Mouse (Mus musculus): ENCODE measurements around the gene Gm12666. TPM values are rescaled to one million over a fixed set of nuclear protein-coding genes. Genes with fewer than 3 reads are reported as not detected.
"Not testable (repeated sequence)": the region's sequence is repeated elsewhere in the genome, so short reads cannot be mapped to it uniquely, and the experiment has no call there.

Gene Gm12666
- 1 to 10 TPM; 1.6 to 2.7 (median 1.6) TPM for total RNA-seq (2022)

DNA sequence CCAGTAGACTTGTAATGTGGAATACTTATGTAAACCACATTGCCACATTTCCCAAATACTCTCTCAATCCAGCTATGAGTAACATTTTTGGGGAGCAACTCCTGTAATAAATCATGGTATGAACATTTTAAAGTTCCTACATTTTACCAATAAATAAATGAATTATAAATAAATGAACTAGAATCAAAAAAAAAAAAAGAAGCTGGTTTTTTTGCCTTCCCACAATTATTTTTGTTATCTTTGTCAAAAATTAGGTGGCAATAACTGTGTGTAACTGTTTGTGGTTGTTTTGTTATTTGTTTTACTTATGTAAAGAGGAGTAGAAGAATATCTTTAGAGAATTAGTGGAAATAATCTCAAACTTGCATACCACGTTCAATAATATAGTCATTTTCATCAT lies at the start of gene Gm12666:
Gene Gm12666, minus strand, starts transcription at position 101 of the 400 bp plus-strand sequence.
- DNase-seq (ENCODE audit: low spot score in 2 of 2): not testable (repeated sequence)

DNA sequence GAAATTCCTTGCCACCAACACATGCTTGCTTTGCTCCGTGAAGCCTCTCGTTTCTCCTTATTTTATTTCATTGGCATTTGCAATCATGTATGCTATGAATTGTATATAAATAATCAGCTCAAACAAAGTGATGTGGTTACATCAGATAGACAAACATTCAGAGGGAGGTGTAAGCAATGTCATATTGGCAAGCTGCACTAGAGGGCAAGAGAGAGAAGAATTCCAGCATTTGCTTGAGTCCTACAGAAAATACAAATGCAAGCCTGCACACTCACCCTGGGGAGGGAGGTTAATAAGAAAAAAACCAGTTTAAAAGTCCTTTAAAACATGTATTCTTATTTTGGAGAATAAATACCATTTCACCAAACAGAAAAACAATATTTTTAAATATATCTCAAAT lies 34.8 kb upstream of the Gm12666 start:
- no peak for DNase-seq (ENCODE audit: low spot score in 2 of 2)

DNA sequence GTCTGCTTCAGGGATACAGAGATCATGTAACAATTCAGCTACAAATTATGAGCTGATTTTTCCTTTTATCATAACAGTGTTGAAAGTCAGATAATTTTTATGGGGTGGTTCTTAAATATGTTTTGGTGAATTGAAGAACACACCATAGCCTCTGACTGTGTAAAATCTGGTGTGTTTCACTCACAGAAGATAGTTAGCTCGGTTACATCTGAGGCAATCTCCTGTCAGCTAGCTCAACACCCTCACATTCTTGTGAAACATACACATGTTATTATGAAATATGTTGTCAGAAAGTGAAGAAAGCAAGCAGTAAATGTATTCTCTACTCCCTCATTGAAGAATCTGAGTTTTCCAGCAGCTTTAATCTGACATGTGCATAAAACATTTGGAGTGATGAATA lies 24.7 kb upstream of the Gm12666 start:
- no peak for DNase-seq (ENCODE audit: low spot score in 2 of 2)

DNA sequence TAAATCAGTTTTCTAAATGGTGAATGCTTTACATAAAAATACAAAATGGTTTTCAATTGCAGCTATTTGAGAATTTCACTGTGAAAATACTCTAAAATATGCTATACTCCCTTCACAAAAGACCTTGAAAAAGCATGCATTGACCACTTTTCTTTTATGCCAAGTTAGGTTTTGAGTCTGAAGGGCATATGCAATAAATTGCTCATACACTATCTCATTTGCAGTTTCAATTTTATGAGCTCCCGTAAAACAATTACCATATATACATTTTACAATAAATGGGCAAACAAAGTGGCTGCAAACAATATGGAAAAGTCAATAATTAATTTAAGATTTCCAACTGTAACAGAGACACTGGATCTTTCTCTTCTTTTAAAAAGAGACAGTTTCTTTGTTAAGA lies 38.9 kb downstream of the Gm12666 start:
- no peak for DNase-seq (ENCODE audit: low spot score in 2 of 2)

DNA sequence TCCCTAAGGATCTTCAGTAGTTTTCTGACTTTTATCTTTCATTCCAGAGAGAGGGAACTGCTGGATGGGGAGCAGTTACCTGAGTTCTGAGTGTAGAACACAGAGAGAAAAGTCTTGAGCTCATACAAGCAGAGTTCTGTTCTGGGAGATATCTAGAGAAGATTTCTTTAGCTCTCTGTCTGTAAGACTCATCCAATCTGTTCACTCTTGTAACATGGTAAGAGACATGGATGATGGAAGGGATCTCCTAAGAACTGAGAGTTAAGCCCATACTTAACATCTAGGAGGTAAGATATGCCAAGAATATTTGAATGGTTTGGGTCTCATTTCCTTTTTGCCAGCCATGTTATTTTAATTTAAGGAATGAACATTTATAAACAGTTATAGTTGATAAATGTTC lies 44.4 kb downstream of the Gm12666 start, which contains the start of gene Izumo3:
Gene Izumo3, minus strand, starts transcription at position 101 of the 400 bp plus-strand sequence.
- DNase-seq (ENCODE audit: low spot score in 2 of 2): no peak

Other genes starting within 250 kb of the Gm12666 start
- gene Izumo3, start 44.5 kb downstream of the Gm12666 start, total RNA-seq (2022): not detected

Data from left cerebral cortex, adult 8-10 months (tissue).